Mouse (Mus musculus) CD8-positive naive resting alpha-beta T cell, adult 2 months (primary cell): Measurements from ENCODE around the gene Enoph1.

Experiments
- DNase-seq, 2 experiments: peaks; one replicate each; pipeline ENCODE4 v3.0.0; 2022; ENCODE audit warnings: low read depth in 2 of 2, low spot score in 2 of 2

Gene Enoph1

GRCm38 (mm10) chr5:100071541-100071940 lies 31.8 kb downstream of the Enoph1 start:
- DNase-seq, result no peak

- no peak for DNase-seq
Observed at GRCm38 (mm10) chr5:100072557-100072956, 32.8 kb downstream of the Enoph1 start.

- DNase-seq, result no peak
Observed at GRCm38 (mm10) chr5:100074571-100074970, 34.8 kb downstream of the Enoph1 start.

- DNase-seq, result no peak
Observed at GRCm38 (mm10) chr5:100079040-100079930, 39.5 kb downstream of the Enoph1 start.

GRCm38 (mm10) chr5:100079931-100080275 lies 40.1 kb downstream of the Enoph1 start:
- no peak for DNase-seq

GRCm38 (mm10) chr5:100082006-100082405 lies 42.2 kb downstream of the Enoph1 start:
- no peak for DNase-seq

GRCm38 (mm10) chr5:100083953-100084562 lies 44.3 kb downstream of the Enoph1 start:
- no peak for DNase-seq

- DNase-seq, result no peak
Observed at GRCm38 (mm10) chr5:100085097-100085496, 45.3 kb downstream of the Enoph1 start.

GRCm38 (mm10) chr5:100090515-100091262 lies 50.9 kb downstream of the Enoph1 start:
- DNase-seq, result no peak

- DNase-seq, result no peak
Observed at GRCm38 (mm10) chr5:100091263-100091594, 51.4 kb downstream of the Enoph1 start.

GRCm38 (mm10) chr5:100091602-100092001 lies 51.8 kb downstream of the Enoph1 start:
- no peak for DNase-seq

- no peak for DNase-seq
Observed at GRCm38 (mm10) chr5:100096955-100097354, 57.2 kb downstream of the Enoph1 start.

GRCm38 (mm10) chr5:100097967-100098366 lies 58.2 kb downstream of the Enoph1 start:
- no peak for DNase-seq

GRCm38 (mm10) chr5:100102395-100102794 lies 62.6 kb downstream of the Enoph1 start:
- no peak for DNase-seq

GRCm38 (mm10) chr5:100108866-100109265 lies 69.1 kb downstream of the Enoph1 start:
- no peak for DNase-seq

- DNase-seq, result no peak
Observed at GRCm38 (mm10) chr5:100109543-100110282, 69.9 kb downstream of the Enoph1 start.

- DNase-seq, result no peak
Observed at GRCm38 (mm10) chr5:100110581-100110980, 70.8 kb downstream of the Enoph1 start.

GRCm38 (mm10) chr5:100113403-100113802 lies 73.6 kb downstream of the Enoph1 start:
- DNase-seq, result no peak
